Mouse (Mus musculus) fat pad, adult 2 months (tissue): ENCODE results near the gene Zfp687.

Source experiments
- DNase-seq: peaks from one replicate; pipeline ENCODE4 v3.0.0-alpha.2; 2011; ENCODE audit warnings: low read depth, low spot score; ENCODE audit errors: extremely low read depth

The Zfp687 gene

GRCm38 (mm10) chr3:95018741-95019140, 3.5 kb upstream of the Zfp687 start:
- DNase-seq, result no peak

DNA sequence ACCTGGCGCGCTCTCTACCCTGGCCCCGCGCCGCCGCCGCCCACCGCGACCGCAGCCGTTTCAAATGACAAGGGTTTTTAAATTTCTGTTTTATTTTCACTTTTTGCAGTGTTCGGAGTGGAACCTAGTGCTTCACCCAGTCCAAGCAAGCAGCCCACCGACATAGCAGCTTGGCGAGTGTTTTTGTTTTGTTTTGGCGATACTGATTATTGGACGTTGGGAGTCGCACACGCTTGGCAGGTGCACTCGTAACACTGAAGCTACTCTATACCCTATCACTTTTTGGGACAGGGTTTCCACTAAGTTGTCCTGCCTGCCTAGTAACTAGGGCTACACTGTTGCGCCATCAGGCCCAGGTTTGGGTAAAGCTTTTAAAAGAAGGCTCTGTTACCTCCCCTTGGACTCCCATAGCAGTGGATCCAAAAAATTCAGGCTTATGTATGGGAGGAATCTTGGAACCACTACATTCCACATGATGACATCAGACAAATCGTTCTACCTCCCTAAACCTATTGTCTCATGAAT, 1.3 kb upstream of the Zfp687 start:
- no peak for DNase-seq

DNA sequence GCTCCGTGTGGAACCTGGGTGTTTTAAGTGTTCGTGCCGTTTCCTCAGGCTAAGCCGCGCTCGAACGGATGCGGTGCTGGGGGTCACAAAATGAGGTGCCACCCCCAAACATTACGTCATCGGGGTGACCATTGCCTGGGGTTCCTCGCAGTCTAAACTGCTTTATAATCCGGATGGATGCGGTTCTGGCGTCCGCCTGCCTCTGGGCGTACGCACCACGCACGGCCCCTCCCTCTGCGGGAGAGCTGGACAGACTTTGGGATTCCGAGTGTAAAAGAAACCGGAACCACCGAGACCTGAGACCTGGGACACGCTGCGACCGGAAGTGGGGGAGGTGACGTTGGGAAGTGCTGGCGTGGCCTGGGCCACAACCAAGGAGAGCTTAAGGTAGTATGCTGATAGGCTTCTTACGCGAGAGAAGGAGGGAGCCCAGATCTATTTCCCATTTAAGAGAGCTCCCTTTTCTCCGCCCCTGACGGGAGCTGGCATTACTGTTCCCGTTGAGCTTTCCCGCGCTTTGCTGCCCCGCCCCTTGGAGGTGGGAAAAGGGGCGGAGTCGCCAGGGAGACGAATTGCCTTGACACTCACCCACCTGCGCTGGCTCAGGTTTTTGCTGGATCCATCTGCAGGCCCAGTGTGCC, 763 bp upstream of the Zfp687 start:
- DNase-seq, result peak; percentile 91

- DNase-seq, result no peak
Measured at GRCm38 (mm10) chr3:95014428-95015151, 658 bp downstream of the Zfp687 start.

DNA sequence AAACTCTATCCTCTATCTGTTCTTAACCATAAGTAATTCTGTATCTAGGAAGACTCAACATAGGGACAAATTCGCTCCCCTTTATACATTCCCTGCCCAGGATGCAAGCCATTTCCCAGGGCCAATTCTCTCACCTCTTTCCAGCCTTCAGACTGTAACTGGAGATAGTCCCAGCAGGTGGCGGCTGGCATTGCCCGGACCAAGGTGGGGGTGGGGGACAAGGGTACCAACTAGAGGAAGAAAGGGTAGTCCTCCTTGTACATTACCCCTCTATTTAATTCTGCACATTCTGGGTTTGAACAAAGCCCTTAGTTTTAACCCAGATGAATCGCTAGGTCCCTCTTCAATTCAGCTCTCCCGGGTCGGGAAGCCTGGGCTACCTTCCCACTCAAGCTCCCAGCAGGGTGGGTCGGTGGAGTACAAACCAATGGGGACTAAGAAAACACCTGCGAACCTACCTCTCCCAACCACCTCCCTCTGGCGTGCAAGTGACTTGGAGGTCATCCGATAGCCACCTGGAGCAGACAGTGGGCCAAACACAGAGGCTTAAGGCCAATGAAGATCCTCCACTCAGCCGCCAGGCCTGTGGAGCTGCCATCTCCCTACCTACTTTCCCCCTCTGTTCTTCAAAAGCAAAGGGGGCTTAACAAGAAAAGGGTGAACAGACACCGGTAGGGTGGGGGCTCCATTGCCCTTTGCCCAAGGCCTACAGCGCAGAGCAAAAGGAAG, 1.4 kb downstream of the Zfp687 start:
- DNase-seq, result no peak

DNA sequence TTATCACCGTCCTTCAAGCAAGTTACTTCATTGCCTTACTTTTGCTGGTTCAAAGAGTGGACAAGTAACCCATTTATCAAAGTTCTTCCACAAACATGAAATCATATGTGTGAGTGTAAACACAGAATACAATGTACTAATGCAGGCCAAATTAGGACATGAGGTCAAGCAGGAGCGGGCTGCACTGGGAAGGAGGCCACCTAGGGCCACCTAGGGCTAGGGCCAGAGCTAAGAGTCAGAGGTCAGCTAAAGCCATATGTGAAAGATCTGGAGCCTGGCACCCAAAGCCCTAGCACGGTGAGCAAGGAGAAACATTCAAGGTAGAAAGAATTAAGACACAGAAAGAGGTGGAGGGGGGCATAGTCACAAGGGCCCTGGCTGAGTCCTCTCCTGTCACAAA, 2.3 kb downstream of the Zfp687 start:
- DNase-seq, result no peak

DNA sequence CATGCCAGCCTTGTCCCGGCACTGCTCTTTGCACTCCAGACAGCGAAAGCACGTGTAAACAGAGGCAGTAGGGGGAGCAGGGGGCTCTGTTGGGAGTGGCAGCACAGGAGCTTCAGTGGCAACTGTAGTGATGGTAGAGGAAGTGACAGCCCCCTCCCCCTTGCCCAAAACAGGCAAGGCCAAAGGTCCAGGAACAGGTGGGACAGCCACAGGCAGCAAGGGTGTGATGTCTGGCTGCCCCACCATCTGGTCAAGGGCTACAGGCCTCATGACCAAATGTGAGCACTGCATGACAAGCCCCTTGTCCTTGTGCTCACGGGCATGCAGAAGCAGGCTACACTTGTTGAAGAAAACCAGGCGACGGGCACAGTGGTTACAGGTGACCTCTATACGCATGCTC, 4.9 kb downstream of the Zfp687 start:
- DNase-seq, result no peak

DNA sequence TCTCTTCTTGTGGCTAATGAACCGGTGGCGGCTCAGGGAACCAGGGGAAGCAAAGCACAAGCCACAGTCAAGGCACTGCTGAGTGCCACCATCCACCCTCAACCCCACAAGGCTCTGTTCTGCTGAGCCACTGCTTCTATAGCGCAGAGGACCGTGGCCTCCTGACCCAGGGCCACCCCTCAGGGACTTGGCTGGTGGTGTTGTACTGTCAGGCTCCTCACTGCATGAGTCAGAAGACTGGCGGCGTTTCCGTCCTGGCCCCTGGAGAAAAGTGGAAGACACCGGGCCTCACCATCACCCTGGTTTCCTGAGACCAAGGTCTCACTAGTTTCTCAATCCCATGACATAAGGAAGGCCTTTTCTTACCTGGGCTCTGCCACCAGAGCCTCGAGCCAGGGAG, 7.5 kb downstream of the Zfp687 start:
- no peak for DNase-seq

- DNase-seq, result no peak
Measured at GRCm38 (mm10) chr3:95005651-95006050, 9.6 kb downstream of the Zfp687 start.

GRCm38 (mm10) chr3:95003273-95003672, 12.0 kb downstream of the Zfp687 start:
- no peak for DNase-seq

- DNase-seq, result no peak
Measured at GRCm38 (mm10) chr3:95002569-95002968, 12.7 kb downstream of the Zfp687 start.

DNA sequence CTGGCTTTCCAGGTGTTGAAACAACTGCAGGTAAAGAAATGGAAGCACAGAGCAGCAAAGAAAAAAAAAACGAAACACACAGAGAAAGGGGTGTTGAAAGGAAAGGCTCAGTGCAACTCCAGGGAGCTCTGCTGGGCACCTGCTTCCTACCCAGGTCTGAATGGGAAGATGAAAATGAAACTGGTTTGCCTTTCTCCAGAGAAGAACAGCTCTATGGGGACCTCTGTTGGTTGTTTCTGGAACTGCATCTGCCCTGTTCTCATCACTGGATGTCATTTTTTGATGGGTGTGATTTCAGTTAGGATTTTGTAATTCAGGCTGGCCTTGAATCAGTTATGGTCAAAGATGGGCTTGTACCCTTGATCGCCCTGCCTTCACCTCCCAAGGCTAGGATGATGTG, 18.3 kb downstream of the Zfp687 start:
- DNase-seq, result no peak

GRCm38 (mm10) chr3:94989159-94989761, 26.0 kb downstream of the Zfp687 start:
- DNase-seq, result no peak

GRCm38 (mm10) chr3:94987578-94987977, 27.7 kb downstream of the Zfp687 start:
- DNase-seq, result peak; percentile 28

DNA sequence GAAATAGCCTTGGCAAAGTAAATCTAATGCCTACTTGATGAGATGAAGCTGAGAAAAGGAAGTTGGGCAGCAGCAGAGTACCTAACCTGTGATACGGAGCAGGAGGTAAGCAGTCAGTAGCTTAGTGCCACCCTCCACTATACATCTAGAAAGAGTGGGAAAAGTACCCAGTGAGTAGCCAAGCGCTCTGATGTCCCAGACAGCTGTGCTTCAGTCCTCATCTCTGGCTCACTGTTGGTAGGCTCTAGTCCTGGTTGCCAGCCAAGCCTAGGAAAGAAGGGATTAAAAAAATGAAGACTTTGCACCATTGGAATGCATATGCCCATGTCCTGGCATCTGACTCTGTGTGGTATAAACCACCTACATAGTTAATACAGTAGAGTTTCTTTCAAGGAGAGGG, 29.7 kb downstream of the Zfp687 start:
- DNase-seq, result no peak

DNA sequence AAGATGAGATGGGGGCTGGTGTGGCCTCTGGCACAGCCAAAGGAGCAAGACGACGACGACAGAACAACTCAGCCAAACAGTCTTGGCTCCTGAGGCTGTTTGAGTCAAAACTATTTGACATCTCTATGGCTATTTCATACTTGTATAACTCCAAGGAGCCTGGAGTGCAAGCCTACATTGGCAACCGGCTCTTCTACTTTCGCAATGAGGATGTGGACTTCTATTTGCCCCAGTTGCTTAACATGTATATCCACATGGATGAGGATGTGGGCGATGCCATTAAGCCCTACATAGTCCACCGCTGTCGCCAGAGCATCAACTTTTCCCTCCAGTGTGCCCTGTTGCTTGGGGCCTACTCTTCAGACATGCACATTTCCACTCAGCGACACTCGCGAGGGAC, 30.9 kb downstream of the Zfp687 start:
- peak; percentile 70 for DNase-seq

- DNase-seq, result peak; percentile 65
Measured at GRCm38 (mm10) chr3:94974528-94975422, 40.5 kb downstream of the Zfp687 start, which contains the start of gene Pi4kb. Gene Pi4kb, plus strand, starts transcription at chr3:94974731.

GRCm38 (mm10) chr3:94974026-94974527, 41.2 kb downstream of the Zfp687 start:
- DNase-seq, result no peak

GRCm38 (mm10) chr3:94973620-94974019, 41.6 kb downstream of the Zfp687 start:
- DNase-seq, result no peak

- no peak for DNase-seq
Measured at GRCm38 (mm10) chr3:94972552-94972951, 42.7 kb downstream of the Zfp687 start.
